Mouse (Mus musculus) forebrain, embryonic 12.5 days (tissue): ENCODE data around the gene Itpripl2. TPM values are rescaled to one million over a fixed set of nuclear protein-coding genes. Genes with fewer than 3 reads are reported as not detected.

Experiments used
- ATAC-seq: fragments of 200-750 bp; cut with Nextera tagmentation; 2 replicates; pipeline ENCODE4 v1.8.0; 2017; ENCODE audit warnings: moderate TSS enrichment; ENCODE audit not compliant: low FRiP score
- H3K27ac ChIP-seq: fragments of 300-500 bp; sonication (generic); 2 replicates; pipeline ENCODE4 v1.5.1; 2016; ENCODE audit warnings: mild to moderate bottlenecking
- H3K27me3 ChIP-seq: fragments of 300-500 bp; sonication (generic); 2 replicates; pipeline ENCODE4 v1.6.1; 2016; ENCODE audit warnings: mild to moderate bottlenecking
- H3K36me3 ChIP-seq: fragments of 300-500 bp; sonication (generic); replicated peaks from 2 replicates; pipeline ENCODE4 v1.6.1; 2016; ENCODE audit warnings: mild to moderate bottlenecking
- H3K4me1 ChIP-seq: fragments of 300-500 bp; sonication (generic); 2 replicates; pipeline ENCODE4 v1.6.1; 2016
- H3K4me2 ChIP-seq: fragments of 300-500 bp; sonication (generic); 2 replicates; pipeline ENCODE4 v1.6.1; 2016; ENCODE audit warnings: mild to moderate bottlenecking, moderate library complexity
- H3K4me3 ChIP-seq: fragments of 300-500 bp; sonication (generic); replicated peaks from 2 replicates; pipeline ENCODE4 v1.5.1; 2016; ENCODE audit warnings: mild to moderate bottlenecking
- H3K9ac ChIP-seq: fragments of 300-500 bp; sonication (generic); 2 replicates; pipeline ENCODE4 v1.6.1; 2016; ENCODE audit warnings: mild to moderate bottlenecking
- H3K9me3 ChIP-seq: fragments of 300-500 bp; sonication (generic); 2 replicates; pipeline ENCODE4 v1.6.1; 2016
- WGBS: fragments of 180-500 bp; shearing (Covaris S2); methylation state at CpG from one replicate; pipeline ENCODE4 v1.1.7; 2016; 5-methylcytosine and 5-hydroxymethylcytosine counted together
- polyA plus RNA-seq: library from polyadenylated mRNA; unstranded; fragments of >200 nt; fragmentation: Nextera tagmentation; extraction: Ambion mirVana; gene quantifications from 2 replicates; pipeline ENCODE4 v1.2.1, GENCODE M21; 2016

Itpripl2 gene
- polyA plus RNA-seq: 1.0 and 1.3 TPM in 2 replicates

DNA sequence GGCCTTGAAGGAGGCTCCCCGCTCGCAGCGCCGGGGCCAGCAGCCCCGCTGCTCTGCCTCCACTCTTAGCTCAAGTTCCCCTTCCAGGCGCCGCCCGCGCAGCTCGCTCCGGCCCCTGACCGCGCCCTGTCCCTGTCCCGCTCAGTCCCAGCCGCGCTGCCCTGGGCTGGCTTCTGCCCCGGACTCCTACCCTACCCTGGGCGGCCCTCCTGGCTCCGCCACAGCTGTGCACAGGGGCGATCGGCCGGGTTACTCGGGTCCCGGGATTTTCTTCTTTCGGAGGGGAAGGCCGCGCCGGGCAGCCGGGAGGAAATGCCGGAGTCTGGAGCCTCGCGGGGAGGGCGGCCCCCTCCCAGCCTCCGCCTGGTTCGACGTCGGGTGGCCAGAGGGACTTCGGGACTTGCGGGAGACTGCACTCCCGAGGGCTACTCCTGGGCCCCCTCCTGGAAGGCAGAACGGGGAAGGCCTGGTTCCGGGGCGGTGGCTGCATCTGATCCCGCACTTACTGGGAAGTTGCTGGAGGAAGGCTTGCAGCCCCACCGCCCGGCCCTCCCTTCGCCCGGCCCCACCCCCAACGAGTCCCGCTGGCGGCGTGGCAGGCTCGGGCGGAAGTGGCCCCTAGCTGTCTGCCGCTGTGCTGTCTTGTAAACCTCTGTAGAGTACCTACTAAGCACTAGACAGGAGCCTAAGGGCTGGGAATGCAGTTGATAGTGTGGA, at the start of gene Itpripl2:
Gene Itpripl2, minus strand, starts transcription at position 545 of the 717 bp plus-strand sequence.
- Histone ChIP-seq H3K36me3 (no peaks in the 10 kb centered on the region), H3K27me3 (peaks cover 68% of the 10 kb centered on the region), H3K9ac (peak within 1 kb of the TSS; percentile 63)

GRCm38 (mm10) chr7:118535076-118535475, 43.3 kb upstream of the Itpripl2 start:
- Histone ChIP-seq H3K4me3 (no peak overlapping the region), H3K4me1 (peaks cover 8% of the 10 kb centered on the region), H3K36me3 (peaks cover 27% of the 10 kb centered on the region), H3K9ac (no peak overlapping the region), H3K27me3 (no peaks in the 10 kb centered on the region), H3K27ac (no peak overlapping the region), H3K4me2 (no peak overlapping the region), H3K9me3 (no peaks in the 10 kb centered on the region)
- WGBS: 88% methylated on average over 4 of the region's 4 CpGs
- ATAC-seq: no peak

More for the DNA sequence above, at the start of gene Itpripl2:
- 0% methylated on average over 55 of the region's 55 CpGs for WGBS
- peak; percentile 80 for ATAC-seq
- H3K4me1 ChIP-seq: peaks cover 16% of the 10 kb centered on the region
- H3K27ac ChIP-seq: no peak within 1 kb of the TSS
- H3K4me2 ChIP-seq: peak within 1 kb of the TSS; percentile 89
- H3K4me3 ChIP-seq: peak within 1 kb of the TSS; percentile 59
- no peaks in the 10 kb centered on the region for H3K9me3 ChIP-seq

GRCm38 (mm10) chr7:118534326-118534725, 42.6 kb upstream of the Itpripl2 start:
- ATAC-seq: no peak
- Histone ChIP-seq H3K4me1 (peaks cover 8% of the 10 kb centered on the region), H3K9ac (no peak overlapping the region), H3K27me3 (no peaks in the 10 kb centered on the region), H3K9me3 (no peaks in the 10 kb centered on the region), H3K4me2 (no peak overlapping the region), H3K4me3 (no peak overlapping the region), H3K27ac (no peak overlapping the region), H3K36me3 (peaks cover 21% of the 10 kb centered on the region)
- WGBS: 77% methylated on average over 3 of the region's 3 CpGs

GRCm38 (mm10) chr7:118533178-118533578, 41.4 kb upstream of the Itpripl2 start, which contains the start of gene Coq7:
Coq7 (minus strand) TSS chr7:118533356.
- Histone ChIP-seq H3K9me3 (no peaks in the 10 kb centered on the region), H3K4me2 (peak within 1 kb of the TSS; percentile 54), H3K27me3 (no peaks in the 10 kb centered on the region), H3K4me3 (peak within 1 kb of the TSS; percentile 67), H3K27ac (peak within 1 kb of the TSS; percentile 97), H3K9ac (peak within 1 kb of the TSS; percentile 73), H3K4me1 (peaks cover 8% of the 10 kb centered on the region), H3K36me3 (peaks cover 20% of the 10 kb centered on the region)
- ATAC-seq: peak; percentile 99
- WGBS: under 1% methylated on average over 31 of the region's 31 CpGs

GRCm38 (mm10) chr7:118532519-118533177, 40.9 kb upstream of the Itpripl2 start:
- Histone ChIP-seq H3K27me3 (no peaks in the 10 kb centered on the region), H3K27ac (peak overlapping the region; percentile 97), H3K9ac (peak overlapping the region; percentile 73), H3K4me3 (peak overlapping the region; percentile 67), H3K9me3 (no peaks in the 10 kb centered on the region), H3K36me3 (peaks cover 19% of the 10 kb centered on the region), H3K4me2 (peak overlapping the region; percentile 54), H3K4me1 (peaks cover 8% of the 10 kb centered on the region)
- ATAC-seq: peak; percentile 94
- 2% methylated on average over 36 of the region's 36 CpGs for WGBS

DNA sequence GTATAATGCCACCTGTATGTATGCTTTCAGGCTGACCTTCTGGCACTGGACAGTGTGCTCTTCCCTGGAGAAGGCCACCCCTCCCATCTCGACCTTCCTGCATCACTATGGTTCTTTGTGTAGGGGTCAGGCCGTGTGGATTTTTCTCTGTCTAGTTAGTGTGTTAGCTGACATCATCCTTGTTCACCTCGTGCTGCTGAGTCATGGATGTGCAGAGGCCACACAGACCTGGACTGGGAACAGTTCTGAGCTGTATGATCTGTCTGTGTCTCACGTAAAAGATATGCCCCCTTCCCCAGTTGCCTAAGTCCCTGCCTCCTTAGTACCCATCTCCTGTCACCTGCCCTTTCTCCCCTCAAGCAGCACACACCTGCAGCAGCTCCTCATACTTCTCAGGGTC, 35.2 kb upstream of the Itpripl2 start:
- 89% methylated on average over 4 of the region's 4 CpGs for WGBS
- H3K36me3 ChIP-seq: peaks cover 48% of the 10 kb centered on the region
- no peak for ATAC-seq

GRCm38 (mm10) chr7:118522077-118522476, 30.3 kb upstream of the Itpripl2 start:
- Histone ChIP-seq H3K27me3 (0 out of 2 replicates have a peak, but pooled peaks cover 4% of the 10 kb centered on the region), H3K4me3 (no peak overlapping the region), H3K36me3 (peaks cover 31% of the 10 kb centered on the region), H3K9me3 (no peaks in the 10 kb centered on the region), H3K4me2 (no peak overlapping the region), H3K4me1 (0 out of 2 replicates have a peak, but pooled peaks cover 3% of the 10 kb centered on the region), H3K9ac (no peak overlapping the region), H3K27ac (no peak overlapping the region)
- ATAC-seq: no peak
- WGBS: 79% methylated on average over 5 of the region's 5 CpGs

More for the DNA sequence above, 35.2 kb upstream of the Itpripl2 start:
- H3K4me2 ChIP-seq: no peak overlapping the region
- peaks cover 1% of the 10 kb centered on the region; the same call in 1 of the 2 replicates for H3K4me1 ChIP-seq
- H3K27ac ChIP-seq: no peak overlapping the region
- no peaks in the 10 kb centered on the region for H3K27me3 ChIP-seq
- no peak overlapping the region for H3K4me3 ChIP-seq
- no peak overlapping the region for H3K9ac ChIP-seq
- no peaks in the 10 kb centered on the region for H3K9me3 ChIP-seq

DNA sequence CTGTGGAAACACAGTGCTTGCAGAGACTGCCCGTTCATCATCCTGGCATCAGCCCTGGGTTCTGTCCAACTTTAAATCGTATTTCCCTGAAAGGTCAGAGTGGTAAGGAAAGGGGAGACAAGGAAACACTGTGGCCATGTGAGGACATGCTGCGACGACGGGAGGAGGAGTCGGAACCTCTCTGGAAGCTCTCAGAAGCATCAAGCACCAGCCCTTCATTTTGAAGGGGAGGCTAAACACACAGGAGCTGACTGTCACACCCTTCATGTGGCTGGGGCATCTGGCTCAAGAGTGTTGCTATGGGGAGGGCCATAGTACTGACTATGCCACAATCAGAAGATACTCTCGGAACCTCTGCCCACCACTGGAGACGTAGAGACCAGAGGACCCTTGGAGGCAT, 27.9 kb upstream of the Itpripl2 start:
- 0 out of 2 replicates have a peak, but pooled peaks cover 4% of the 10 kb centered on the region for H3K27me3 ChIP-seq
- peaks cover 11% of the 10 kb centered on the region; the same call in 1 of the 2 replicates for H3K36me3 ChIP-seq
- no peaks in the 10 kb centered on the region for H3K9me3 ChIP-seq
- H3K9ac ChIP-seq: no peak overlapping the region
- H3K4me1 ChIP-seq: 0 out of 2 replicates have a peak, but pooled peaks cover 3% of the 10 kb centered on the region
- H3K4me3 ChIP-seq: no peak overlapping the region
- no peak overlapping the region for H3K4me2 ChIP-seq
- WGBS: 89% methylated on average over 8 of the region's 8 CpGs
- no peak for ATAC-seq
- H3K27ac ChIP-seq: no peak overlapping the region

DNA sequence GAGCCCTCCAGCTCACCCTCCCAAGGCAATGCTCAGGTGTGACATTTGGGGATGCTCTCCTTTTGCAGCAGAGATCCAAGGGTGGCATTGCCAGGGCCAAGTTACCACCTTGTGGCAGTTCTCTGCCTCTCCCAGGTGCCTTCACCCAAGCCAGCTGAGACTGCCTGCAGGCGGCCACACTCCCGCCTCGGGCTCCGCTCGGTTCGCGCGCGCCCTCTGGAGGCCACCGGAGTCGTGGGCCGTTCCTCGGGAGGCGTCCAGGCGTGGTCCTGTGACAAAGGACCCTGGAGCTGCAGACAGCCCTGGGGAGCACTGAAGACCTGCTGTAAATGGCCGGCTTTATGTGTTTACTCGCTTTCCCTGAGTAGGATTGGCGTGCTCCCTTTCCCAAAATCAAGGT, 26.9 kb upstream of the Itpripl2 start:
- ATAC-seq: peak; percentile 77
- Histone ChIP-seq H3K27ac (no peak overlapping the region), H3K27me3 (0 out of 2 replicates have a peak, but pooled peaks cover 4% of the 10 kb centered on the region), H3K9me3 (no peaks in the 10 kb centered on the region), H3K4me1 (0 out of 2 replicates have a peak, but pooled peaks cover 3% of the 10 kb centered on the region), H3K9ac (no peak overlapping the region), H3K4me2 (peak overlapping the region; percentile 19; the same call in 1 of the 2 replicates), H3K36me3 (peaks cover 7% of the 10 kb centered on the region; the same call in 1 of the 2 replicates), H3K4me3 (no peak overlapping the region)
- WGBS: 2% methylated on average over 18 of the region's 18 CpGs

- H3K27ac ChIP-seq: no peak overlapping the region
- H3K4me2 ChIP-seq: no peak overlapping the region
- no peak overlapping the region for H3K9ac ChIP-seq
- no peaks in the 10 kb centered on the region for H3K9me3 ChIP-seq
- ATAC-seq: no peak
- 0 out of 2 replicates have a peak, but pooled peaks cover 3% of the 10 kb centered on the region for H3K4me1 ChIP-seq
- 0 out of 2 replicates have a peak, but pooled peaks cover 4% of the 10 kb centered on the region for H3K27me3 ChIP-seq
- 68% methylated on average over 2 of the region's 2 CpGs for WGBS
- H3K36me3 ChIP-seq: peaks cover 3% of the 10 kb centered on the region; the same call in 1 of the 2 replicates
- H3K4me3 ChIP-seq: no peak overlapping the region
These were observed 26.0 kb upstream of the Itpripl2 start for GRCm38 (mm10) chr7:118517819-118518218.

- no peak overlapping the region for H3K27ac ChIP-seq
These were observed 16.8 kb upstream of the Itpripl2 start for GRCm38 (mm10) chr7:118508556-118508955.

GRCm38 (mm10) chr7:118503844-118504243, 12.1 kb upstream of the Itpripl2 start:
- H3K4me1 ChIP-seq: no peaks in the 10 kb centered on the region
- no peaks in the 10 kb centered on the region for H3K36me3 ChIP-seq
- H3K9me3 ChIP-seq: no peaks in the 10 kb centered on the region
- 77% methylated on average over 4 of the region's 4 CpGs for WGBS
- H3K4me2 ChIP-seq: no peak overlapping the region
- H3K27me3 ChIP-seq: 0 out of 2 replicates have a peak, but pooled peaks cover 4% of the 10 kb centered on the region
- no peak overlapping the region for H3K27ac ChIP-seq
- no peak for ATAC-seq
- no peak overlapping the region for H3K9ac ChIP-seq
- no peak overlapping the region for H3K4me3 ChIP-seq

More at GRCm38 (mm10) chr7:118508556-118508955, 16.8 kb upstream of the Itpripl2 start:
- 79% methylated on average over 7 of the region's 7 CpGs for WGBS
- Histone ChIP-seq H3K4me3 (no peak overlapping the region), H3K4me1 (no peaks in the 10 kb centered on the region), H3K27me3 (no peaks in the 10 kb centered on the region), H3K36me3 (no peaks in the 10 kb centered on the region), H3K9me3 (no peaks in the 10 kb centered on the region), H3K4me2 (no peak overlapping the region), H3K9ac (no peak overlapping the region)
- no peak for ATAC-seq
